Mouse (Mus musculus): ENCODE measurements at regions not wholly inside any gene's neighbourhood (a gene's known extent, or its start where the extent isn't known, plus 50 kb on each side); places are given as distances from the start of the nearest gene placed in this dataset.

GRCm38 (mm10) chr14:61904426-61905124 lies 297.3 kb downstream of the Kcnrg start:
- H3K4me1 ChIP-seq (ENCODE audit: insufficient read depth, low read depth, low read length) = no peaks in the 10 kb centered on the region
- no peak overlapping the region for H3K4me2 ChIP-seq (replicated peaks; ENCODE audit: low read depth, low read length)
- TF ChIP-seq CTCF (IDR thresholded peaks at IDR 0.05) = no peak
- no peak for TF ChIP-seq EP300 (IDR thresholded peaks at IDR 0.05)
- no peak for DNase-seq (ENCODE audit: low spot score)
- H3K27ac ChIP-seq (ENCODE audit: low read length) = no peak overlapping the region
- no peak overlapping the region for H3K4me3 ChIP-seq (ENCODE audit: low read depth, low read length)
- peak; percentile 16; the same call in 1 of the 2 replicates for ATAC-seq
- no peaks in the 10 kb centered on the region for H3K36me3 ChIP-seq (ENCODE audit: insufficient read depth, low read length)
- H3K9me3 ChIP-seq (ENCODE audit: low read length) = no peaks in the 10 kb centered on the region; the same call in 1 of the 2 replicates
- no peaks in the 10 kb centered on the region for H3K27me3 ChIP-seq (replicated peaks; ENCODE audit: insufficient read depth, low read length)
- H3K9ac ChIP-seq (replicated peaks; ENCODE audit: low read depth) = no peak overlapping the region
- WGBS = 49% methylated on average over 4 of the region's 4 CpGs

- TF ChIP-seq EP300 (IDR thresholded peaks at IDR 0.05) (no peak), CTCF (IDR thresholded peaks at IDR 0.05) (no peak)
- Histone ChIP-seq H3K9ac (replicated peaks; ENCODE audit: low read depth) (no peak overlapping the region), H3K4me1 (ENCODE audit: insufficient read depth, low read depth, low read length) (no peaks in the 10 kb centered on the region), H3K27me3 (replicated peaks; ENCODE audit: insufficient read depth, low read length) (no peaks in the 10 kb centered on the region), H3K9me3 (ENCODE audit: low read length) (no peaks in the 10 kb centered on the region), H3K4me2 (replicated peaks; ENCODE audit: low read depth, low read length) (no peak overlapping the region), H3K27ac (ENCODE audit: low read length) (no peak overlapping the region), H3K4me3 (ENCODE audit: low read depth, low read length) (no peak overlapping the region), H3K36me3 (ENCODE audit: insufficient read depth, low read length) (no peaks in the 10 kb centered on the region)
- peak; percentile 8 for DNase-seq (ENCODE audit: low spot score)
- ATAC-seq = no peak
These were observed 310.9 kb downstream of the Kcnrg start for GRCm38 (mm10) chr14:61918113-61918512.

- DNase-seq (ENCODE audit: low spot score) (peak; percentile 37), ATAC-seq (peak; percentile 30; the same call in 1 of the 2 replicates)
- Histone ChIP-seq H3K9me3 (ENCODE audit: low read length) (no peaks in the 10 kb centered on the region), H3K4me3 (ENCODE audit: low read depth, low read length) (no peak overlapping the region), H3K9ac (replicated peaks; ENCODE audit: low read depth) (no peak overlapping the region), H3K36me3 (ENCODE audit: insufficient read depth, low read length) (no peaks in the 10 kb centered on the region), H3K27me3 (replicated peaks; ENCODE audit: insufficient read depth, low read length) (no peaks in the 10 kb centered on the region), H3K4me1 (ENCODE audit: insufficient read depth, low read depth, low read length) (no peaks in the 10 kb centered on the region), H3K4me2 (replicated peaks; ENCODE audit: low read depth, low read length) (no peak overlapping the region), H3K27ac (ENCODE audit: low read length) (no peak overlapping the region)
- WGBS = 47% methylated on average over 8 of the region's 8 CpGs
- TF ChIP-seq EP300 (IDR thresholded peaks at IDR 0.05) = no peak
- TF ChIP-seq CTCF (IDR thresholded peaks at IDR 0.05) = no peak
These were observed 324.6 kb downstream of the Kcnrg start for GRCm38 (mm10) chr14:61931811-61932210.

GRCm38 (mm10) chr14:61941682-61942081 lies 334.4 kb downstream of the Kcnrg start:
- 74% methylated on average over 7 of the region's 7 CpGs for WGBS
- ATAC-seq (no peak), DNase-seq (ENCODE audit: low spot score) (no peak)
- no peaks in the 10 kb centered on the region for H3K27me3 ChIP-seq (replicated peaks; ENCODE audit: insufficient read depth, low read length)
- H3K27ac ChIP-seq (ENCODE audit: low read length) = no peak overlapping the region
- no peak overlapping the region for H3K4me3 ChIP-seq (ENCODE audit: low read depth, low read length)
- no peak overlapping the region for H3K9ac ChIP-seq (replicated peaks; ENCODE audit: low read depth)
- TF ChIP-seq CTCF (IDR thresholded peaks at IDR 0.05) (no peak), EP300 (IDR thresholded peaks at IDR 0.05) (no peak)
- H3K9me3 ChIP-seq (ENCODE audit: low read length) = no peaks in the 10 kb centered on the region
- no peaks in the 10 kb centered on the region for H3K36me3 ChIP-seq (ENCODE audit: insufficient read depth, low read length)
- no peak overlapping the region for H3K4me2 ChIP-seq (replicated peaks; ENCODE audit: low read depth, low read length)
- no peaks in the 10 kb centered on the region for H3K4me1 ChIP-seq (ENCODE audit: insufficient read depth, low read depth, low read length)

GRCm38 (mm10) chr14:61945659-61946058 lies 338.4 kb downstream of the Kcnrg start:
- Histone ChIP-seq H3K4me3 (ENCODE audit: low read depth, low read length) (no peak overlapping the region), H3K36me3 (ENCODE audit: insufficient read depth, low read length) (no peaks in the 10 kb centered on the region), H3K4me2 (replicated peaks; ENCODE audit: low read depth, low read length) (no peak overlapping the region), H3K9me3 (ENCODE audit: low read length) (no peaks in the 10 kb centered on the region), H3K4me1 (ENCODE audit: insufficient read depth, low read depth, low read length) (no peaks in the 10 kb centered on the region), H3K27ac (ENCODE audit: low read length) (no peak overlapping the region), H3K27me3 (replicated peaks; ENCODE audit: insufficient read depth, low read length) (no peaks in the 10 kb centered on the region), H3K9ac (replicated peaks; ENCODE audit: low read depth) (no peak overlapping the region)
- DNase-seq (ENCODE audit: low spot score) (no peak), ATAC-seq (no peak)
- 41% methylated on average over 5 of the region's 5 CpGs for WGBS
- TF ChIP-seq CTCF (IDR thresholded peaks at IDR 0.05) (no peak), EP300 (IDR thresholded peaks at IDR 0.05) (no peak)

- Histone ChIP-seq H3K4me2 (replicated peaks; ENCODE audit: low read depth, low read length) (no peak overlapping the region), H3K9me3 (ENCODE audit: low read length) (no peaks in the 10 kb centered on the region), H3K9ac (replicated peaks; ENCODE audit: low read depth) (no peak overlapping the region), H3K4me1 (ENCODE audit: insufficient read depth, low read depth, low read length) (no peaks in the 10 kb centered on the region), H3K36me3 (ENCODE audit: insufficient read depth, low read length) (no peaks in the 10 kb centered on the region), H3K27me3 (replicated peaks; ENCODE audit: insufficient read depth, low read length) (no peaks in the 10 kb centered on the region), H3K4me3 (ENCODE audit: low read depth, low read length) (no peak overlapping the region), H3K27ac (ENCODE audit: low read length) (no peak overlapping the region)
- DNase-seq (ENCODE audit: low spot score) (no peak), ATAC-seq (no peak)
- WGBS = 49% methylated on average over 6 of the region's 6 CpGs
- TF ChIP-seq EP300 (IDR thresholded peaks at IDR 0.05) (no peak), CTCF (IDR thresholded peaks at IDR 0.05) (no peak)
These were observed 342.2 kb downstream of the Kcnrg start for GRCm38 (mm10) chr14:61949446-61949845.
